Mouse (Mus musculus) WW6 (cell line): ENCODE data around the gene Adarb2.

Source experiments
- DNase-seq: peaks from one replicate; pipeline ENCODE4 v3.0.0-alpha.2; 2013; ENCODE audit warnings: low read depth, low spot score

Adarb2 gene

GRCm38 (mm10) chr13:8487756-8488434, 285.2 kb downstream of the Adarb2 start:
- no peak for DNase-seq

- DNase-seq: no peak
Observed at GRCm38 (mm10) chr13:8493363-8493762, 290.7 kb downstream of the Adarb2 start.

- DNase-seq: no peak
Observed at GRCm38 (mm10) chr13:8499551-8499950, 296.9 kb downstream of the Adarb2 start.

DNA sequence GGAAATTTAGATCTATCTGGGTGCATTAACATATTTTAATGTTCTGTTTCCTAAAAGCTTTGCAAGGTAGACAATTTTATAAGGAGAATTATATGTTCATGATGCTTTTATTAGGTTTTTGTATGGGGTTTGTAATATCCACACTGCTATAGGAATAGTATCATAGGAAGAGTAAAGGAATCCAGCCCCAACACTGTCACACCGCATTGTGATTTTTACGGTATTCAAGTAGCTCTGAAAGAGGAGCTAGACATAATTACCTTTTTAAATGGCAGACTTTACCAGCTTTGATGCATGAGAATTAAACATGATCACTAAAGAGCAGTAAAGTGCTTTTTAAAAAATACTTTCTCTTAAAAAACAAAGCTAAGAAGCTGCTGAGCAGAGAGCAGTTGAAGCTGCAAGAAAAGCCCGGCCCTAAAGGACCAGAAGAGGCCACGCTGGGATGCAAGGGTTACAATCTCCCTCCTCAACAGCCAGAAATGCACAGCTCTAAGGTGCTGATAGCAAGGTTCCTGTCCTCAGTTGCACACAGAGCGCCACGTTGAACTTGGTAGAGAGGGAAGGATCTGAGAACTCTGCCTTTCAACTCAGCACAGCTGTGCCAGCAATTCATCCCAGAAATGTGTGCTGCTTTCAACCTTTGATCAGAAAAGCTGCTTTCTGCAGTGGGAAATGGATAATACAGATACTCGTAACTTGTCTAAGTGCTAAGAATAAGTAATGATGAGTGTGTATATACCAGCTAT, 308.6 kb downstream of the Adarb2 start:
- DNase-seq: no peak

DNA sequence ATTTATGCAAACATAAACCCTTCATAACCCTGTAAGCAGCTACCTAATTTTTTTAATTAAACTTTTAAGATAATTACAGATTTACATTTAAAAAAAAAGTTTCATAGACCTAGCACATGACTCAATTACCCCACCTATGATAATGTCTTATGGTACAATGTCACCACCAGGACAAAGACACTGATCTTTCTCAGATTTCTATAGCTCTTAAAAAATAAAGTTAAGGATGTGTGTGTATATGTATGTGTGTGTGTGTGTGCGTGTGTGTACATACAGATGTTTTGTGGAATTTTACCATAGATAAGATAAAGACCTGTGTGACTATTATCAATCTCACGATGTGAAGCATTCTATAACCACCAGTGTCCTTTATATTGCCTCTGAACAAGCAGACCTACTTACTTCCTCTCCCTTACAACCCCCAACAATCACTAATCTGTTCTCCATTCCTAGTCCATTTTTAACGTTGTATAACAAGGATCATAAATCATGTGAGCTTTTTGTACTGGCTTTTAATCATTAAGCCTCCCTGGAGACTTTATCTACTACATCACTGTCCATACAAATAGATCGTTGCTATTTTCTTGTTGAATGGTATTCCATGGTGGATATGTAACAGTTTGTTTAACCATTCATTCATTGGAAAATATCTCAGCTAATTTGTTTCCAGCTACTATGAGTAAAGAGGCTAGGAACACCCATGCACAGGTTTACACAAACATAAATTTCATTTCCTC, 313.5 kb downstream of the Adarb2 start:
- DNase-seq: no peak

- DNase-seq: no peak
Observed at GRCm38 (mm10) chr13:8519204-8519603, 316.5 kb downstream of the Adarb2 start.

GRCm38 (mm10) chr13:8525748-8526631, 323.3 kb downstream of the Adarb2 start:
- no peak for DNase-seq

- no peak for DNase-seq
Observed at GRCm38 (mm10) chr13:8534265-8535113, 331.8 kb downstream of the Adarb2 start.

GRCm38 (mm10) chr13:8538481-8538880, 335.8 kb downstream of the Adarb2 start:
- DNase-seq: no peak

GRCm38 (mm10) chr13:8538896-8539295, 336.2 kb downstream of the Adarb2 start:
- no peak for DNase-seq

GRCm38 (mm10) chr13:8542684-8543083, 340.0 kb downstream of the Adarb2 start:
- DNase-seq: no peak

- DNase-seq: no peak
Observed at GRCm38 (mm10) chr13:8552242-8552641, 349.6 kb downstream of the Adarb2 start.

DNA sequence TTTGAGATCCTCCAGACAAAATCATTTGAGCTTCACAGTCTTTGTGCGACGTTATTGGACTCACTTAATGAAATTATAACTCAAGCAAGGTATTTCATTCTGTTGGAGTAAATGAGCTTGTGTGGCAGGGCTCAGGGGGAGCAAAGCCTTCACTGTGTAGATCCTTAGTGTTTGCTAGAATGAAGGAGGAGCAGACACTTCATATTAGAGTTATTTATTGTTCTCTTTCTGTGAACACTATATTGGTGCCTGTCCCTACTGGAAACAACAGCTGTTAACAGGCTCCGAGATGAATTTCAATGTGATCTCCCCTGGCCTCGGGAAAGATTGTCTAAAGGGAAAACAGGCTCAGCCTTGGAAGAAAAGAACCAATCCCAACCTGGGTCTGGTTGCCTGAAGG, 355.1 kb downstream of the Adarb2 start:
- DNase-seq: no peak

DNA sequence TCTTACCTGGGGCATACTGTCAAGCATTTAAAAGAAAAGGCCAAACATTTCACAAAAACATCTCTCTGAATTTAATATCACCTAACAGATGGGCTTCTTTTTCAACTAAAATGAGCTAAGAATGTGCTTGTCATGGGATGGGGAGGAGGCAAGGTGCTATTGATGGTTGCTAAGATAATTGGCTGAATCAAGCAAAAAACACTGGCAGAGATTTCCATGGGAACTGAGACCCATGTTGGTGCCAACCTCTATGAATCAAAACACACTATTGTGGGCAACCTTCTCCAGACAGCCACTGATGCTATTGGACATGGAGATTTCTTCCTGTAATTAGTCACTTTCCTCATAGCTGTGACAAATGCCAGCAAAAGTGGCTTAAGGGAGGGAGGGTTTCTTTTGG, 357.8 kb downstream of the Adarb2 start:
- no peak for DNase-seq

DNA sequence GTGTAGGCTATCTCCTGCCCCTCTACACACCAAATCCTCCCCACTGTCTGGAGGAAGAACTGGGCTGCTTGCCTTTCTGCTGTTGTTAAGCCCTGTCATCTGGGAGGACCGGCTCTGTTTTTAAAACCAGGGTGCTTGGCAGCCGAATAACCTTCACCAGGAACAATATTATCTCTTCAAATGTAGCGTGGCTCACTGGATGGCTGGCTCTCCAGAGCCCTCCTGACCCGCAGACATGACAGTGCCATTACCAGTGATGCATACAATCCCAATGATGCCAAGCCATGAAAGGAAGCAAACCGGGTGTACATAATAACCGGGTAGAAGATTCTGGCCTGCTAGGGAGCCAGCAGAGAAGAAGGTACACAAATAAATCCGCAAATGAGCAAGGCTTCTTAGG, 360.5 kb downstream of the Adarb2 start:
- DNase-seq: no peak

- no peak for DNase-seq
Observed at GRCm38 (mm10) chr13:8567111-8568026, 364.7 kb downstream of the Adarb2 start.

GRCm38 (mm10) chr13:8570269-8570668, 367.6 kb downstream of the Adarb2 start:
- DNase-seq: no peak

GRCm38 (mm10) chr13:8573908-8574307, 371.2 kb downstream of the Adarb2 start:
- DNase-seq: no peak

GRCm38 (mm10) chr13:8584257-8585005, 381.8 kb downstream of the Adarb2 start:
- no peak for DNase-seq
